Mouse (Mus musculus): ENCODE measurements at regions not wholly inside any gene's neighbourhood (a gene's known extent, or its start where the extent isn't known, plus 50 kb on each side); places are given as distances from the start of the nearest gene placed in this dataset.

GRCm38 (mm10) chr6:91607613-91608272 lies 76.1 kb upstream of the Slc6a6 start:
- Histone ChIP-seq H3K4me3 (replicated peaks; ENCODE audit: low read length) (no peak overlapping the region), H3K27ac (replicated peaks; ENCODE audit: low read depth, low read length) (no peak overlapping the region), H3K4me2 (replicated peaks; ENCODE audit: low read depth, low read length, severe bottlenecking) (no peak overlapping the region), H3K36me3 (ENCODE audit: control insufficient read depth, insufficient read depth, low read length) (no peaks in the 10 kb centered on the region), H3K4me1 (ENCODE audit: control insufficient read depth, insufficient read depth, low read length) (no peaks in the 10 kb centered on the region), H3K9me3 (ENCODE audit: control insufficient read depth, low read length) (no peaks in the 10 kb centered on the region), H3K9ac (ENCODE audit: low read depth, low read length, severe bottlenecking) (no peak overlapping the region), H3K27me3 (ENCODE audit: control insufficient read depth, insufficient read depth, low read length) (no peaks in the 10 kb centered on the region)
- ATAC-seq (ENCODE audit: low FRiP score, low read depth) (no peak), DNase-seq (ENCODE audit: low spot score) (no peak)
- TF ChIP-seq POLR2A (IDR thresholded peaks at IDR 0.05; ENCODE audit: borderline replicate concordance, extremely low read depth, insufficient read depth, insufficient read length) = no peak
- WGBS = 79% methylated on average over 12 of the region's 12 CpGs

- Histone ChIP-seq H3K9me3 (ENCODE audit: control insufficient read depth, low read length) (no peaks in the 10 kb centered on the region), H3K27me3 (ENCODE audit: control insufficient read depth, insufficient read depth, low read length) (no peaks in the 10 kb centered on the region), H3K36me3 (ENCODE audit: control insufficient read depth, insufficient read depth, low read length) (no peaks in the 10 kb centered on the region), H3K27ac (replicated peaks; ENCODE audit: low read depth, low read length) (no peak overlapping the region), H3K4me1 (ENCODE audit: control insufficient read depth, insufficient read depth, low read length) (no peaks in the 10 kb centered on the region), H3K4me3 (replicated peaks; ENCODE audit: low read length) (no peak overlapping the region), H3K9ac (ENCODE audit: low read depth, low read length, severe bottlenecking) (no peak overlapping the region), H3K4me2 (replicated peaks; ENCODE audit: low read depth, low read length, severe bottlenecking) (no peak overlapping the region)
- ATAC-seq (ENCODE audit: low FRiP score, low read depth) (no peak), DNase-seq (ENCODE audit: low spot score) (no peak)
- WGBS = 47% methylated on average over 2 of the region's 2 CpGs
- TF ChIP-seq POLR2A (IDR thresholded peaks at IDR 0.05; ENCODE audit: borderline replicate concordance, extremely low read depth, insufficient read depth, insufficient read length) = no peak
Measured at GRCm38 (mm10) chr6:91609671-91610070, 74.2 kb upstream of the Slc6a6 start.

DNA sequence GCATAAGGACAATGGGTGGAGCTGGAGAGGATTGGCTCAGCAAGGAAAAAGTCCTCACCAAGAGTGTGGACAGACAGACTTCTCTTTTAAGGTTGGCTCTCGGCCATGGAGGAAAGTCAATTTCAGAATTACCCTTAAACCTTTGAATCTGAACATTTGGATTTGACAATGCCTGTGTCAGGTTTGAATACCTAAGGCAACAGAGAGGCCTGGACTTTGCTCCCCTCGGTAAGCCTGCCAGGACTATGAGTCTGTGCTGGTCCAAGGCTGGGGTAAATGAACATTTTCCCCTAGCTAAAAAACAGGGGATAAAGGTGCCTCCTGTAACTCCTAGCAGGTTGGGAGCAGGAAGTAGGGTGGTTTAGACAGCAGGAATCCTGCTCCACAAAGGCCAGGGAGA lies 68.8 kb upstream of the Slc6a6 start:
- 71% methylated on average over 2 of the region's 2 CpGs for WGBS
- Histone ChIP-seq H3K9me3 (ENCODE audit: control insufficient read depth, low read length) (no peaks in the 10 kb centered on the region), H3K4me3 (replicated peaks; ENCODE audit: low read length) (no peak overlapping the region), H3K4me2 (replicated peaks; ENCODE audit: low read depth, low read length, severe bottlenecking) (no peak overlapping the region), H3K27me3 (ENCODE audit: control insufficient read depth, insufficient read depth, low read length) (no peaks in the 10 kb centered on the region), H3K27ac (replicated peaks; ENCODE audit: low read depth, low read length) (no peak overlapping the region), H3K9ac (ENCODE audit: low read depth, low read length, severe bottlenecking) (no peak overlapping the region), H3K36me3 (ENCODE audit: control insufficient read depth, insufficient read depth, low read length) (no peaks in the 10 kb centered on the region), H3K4me1 (ENCODE audit: control insufficient read depth, insufficient read depth, low read length) (peaks cover 10% of the 10 kb centered on the region)
- DNase-seq (ENCODE audit: low spot score) (no peak), ATAC-seq (ENCODE audit: low FRiP score, low read depth) (no peak)
- no peak for TF ChIP-seq POLR2A (IDR thresholded peaks at IDR 0.05; ENCODE audit: borderline replicate concordance, extremely low read depth, insufficient read depth, insufficient read length)

DNA sequence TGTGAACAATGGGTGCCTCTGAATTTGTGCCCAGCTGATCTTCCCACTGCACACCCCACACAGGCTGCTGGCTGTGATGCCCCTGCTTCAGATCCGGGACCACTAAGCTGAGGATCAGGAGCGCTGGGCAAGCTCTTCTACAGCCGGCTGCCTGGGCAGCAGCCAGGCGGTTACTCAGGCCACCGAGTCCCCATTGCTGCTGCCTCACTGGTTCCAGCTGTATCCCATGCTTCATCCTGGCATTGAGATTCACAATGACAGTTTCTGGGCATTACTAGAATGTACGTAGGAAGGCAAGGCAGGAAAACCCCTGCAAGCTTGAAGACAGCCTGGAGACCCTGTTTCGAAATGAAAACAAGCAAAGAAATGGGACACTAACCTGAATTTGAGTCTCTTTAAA lies 67.3 kb upstream of the Slc6a6 start:
- DNase-seq (ENCODE audit: low spot score) (peak; percentile 5), ATAC-seq (ENCODE audit: low FRiP score, low read depth) (no peak)
- Histone ChIP-seq H3K4me3 (replicated peaks; ENCODE audit: low read length) (peak overlapping the region; percentile 33), H3K27ac (replicated peaks; ENCODE audit: low read depth, low read length) (no peak overlapping the region), H3K27me3 (ENCODE audit: control insufficient read depth, insufficient read depth, low read length) (no peaks in the 10 kb centered on the region), H3K9me3 (ENCODE audit: control insufficient read depth, low read length) (no peaks in the 10 kb centered on the region), H3K4me1 (ENCODE audit: control insufficient read depth, insufficient read depth, low read length) (peaks cover 10% of the 10 kb centered on the region), H3K9ac (ENCODE audit: low read depth, low read length, severe bottlenecking) (peak overlapping the region; percentile 62), H3K4me2 (replicated peaks; ENCODE audit: low read depth, low read length, severe bottlenecking) (peak overlapping the region; percentile 64), H3K36me3 (ENCODE audit: control insufficient read depth, insufficient read depth, low read length) (no peaks in the 10 kb centered on the region)
- TF ChIP-seq POLR2A (IDR thresholded peaks at IDR 0.05; ENCODE audit: borderline replicate concordance, extremely low read depth, insufficient read depth, insufficient read length) = no peak
- 52% methylated on average over 7 of the region's 7 CpGs for WGBS

GRCm38 (mm10) chr6:91617031-91617596 lies 66.7 kb upstream of the Slc6a6 start:
- H3K4me3 ChIP-seq (replicated peaks; ENCODE audit: low read length) = peak overlapping the region; percentile 33
- DNase-seq (ENCODE audit: low spot score) (peak; percentile 84), ATAC-seq (ENCODE audit: low FRiP score, low read depth) (peak; percentile 91)
- peaks cover 10% of the 10 kb centered on the region for H3K4me1 ChIP-seq (ENCODE audit: control insufficient read depth, insufficient read depth, low read length)
- 3% methylated on average over 13 of the region's 13 CpGs for WGBS
- no peaks in the 10 kb centered on the region for H3K27me3 ChIP-seq (ENCODE audit: control insufficient read depth, insufficient read depth, low read length)
- H3K9ac ChIP-seq (ENCODE audit: low read depth, low read length, severe bottlenecking) = peak overlapping the region; percentile 62
- no peaks in the 10 kb centered on the region for H3K36me3 ChIP-seq (ENCODE audit: control insufficient read depth, insufficient read depth, low read length)
- peak overlapping the region; percentile 64 for H3K4me2 ChIP-seq (replicated peaks; ENCODE audit: low read depth, low read length, severe bottlenecking)
- TF ChIP-seq POLR2A (IDR thresholded peaks at IDR 0.05; ENCODE audit: borderline replicate concordance, extremely low read depth, insufficient read depth, insufficient read length) = peak; percentile 90; the same call in 1 of the 2 replicates
- no peaks in the 10 kb centered on the region for H3K9me3 ChIP-seq (ENCODE audit: control insufficient read depth, low read length)
- H3K27ac ChIP-seq (replicated peaks; ENCODE audit: low read depth, low read length) = peak overlapping the region; percentile 50

Data from limb, embryonic 14.5 days (tissue).